Mouse (Mus musculus): ENCODE measurements at regions not wholly inside any gene's neighbourhood (a gene's known extent, or its start where the extent isn't known, plus 50 kb on each side); places are given as distances from the start of the nearest gene placed in this dataset.

- no peak for TF ChIP-seq POLR2A (IDR thresholded peaks at IDR 0.05; ENCODE audit: insufficient read depth, low read depth, low read length)
- TF ChIP-seq CTCF (IDR thresholded peaks at IDR 0.05) = no peak
Observed at GRCm38 (mm10) chr15:72150581-72150980, 1683.8 kb upstream of the Gm6569 start.

Data from heart, adult 2 months (tissue).